Mouse (Mus musculus) v-Abl transformed pro-B cells (cell line): ENCODE measurements around the gene B4galt1.

Experiments
- in situ Hi-C, 2 experiments: fragments of 400-800 bp; cut with MboI; formaldehyde crosslinking; loops; one replicate each; pipeline ENCODE4 v1.15.1; 2025; ENCODE audit not compliant: unreplicated experiment in 2 of 2

The B4galt1 gene

DNA sequence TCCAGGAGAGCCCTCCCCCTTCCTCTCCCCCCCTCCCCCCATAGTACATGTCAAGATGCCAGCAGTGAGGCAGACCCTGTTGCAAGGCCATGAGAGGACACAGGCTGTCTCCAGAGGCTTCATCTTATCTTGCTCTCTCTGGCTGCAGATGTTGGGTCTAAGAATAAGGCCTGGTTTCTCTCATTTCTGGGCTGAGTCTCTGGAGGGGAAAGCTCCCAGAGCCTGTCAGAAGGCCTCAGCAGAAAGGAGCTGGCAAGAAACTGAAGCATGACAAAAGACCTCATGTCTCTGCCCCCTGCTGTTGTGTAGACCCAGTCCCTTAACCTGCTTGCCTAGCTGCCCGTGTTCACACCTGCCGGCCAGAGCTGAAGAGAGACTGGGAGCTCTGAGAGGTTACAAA, 19.5 kb upstream of the B4galt1 start:
- in situ Hi-C loops, result no loop called here

DNA sequence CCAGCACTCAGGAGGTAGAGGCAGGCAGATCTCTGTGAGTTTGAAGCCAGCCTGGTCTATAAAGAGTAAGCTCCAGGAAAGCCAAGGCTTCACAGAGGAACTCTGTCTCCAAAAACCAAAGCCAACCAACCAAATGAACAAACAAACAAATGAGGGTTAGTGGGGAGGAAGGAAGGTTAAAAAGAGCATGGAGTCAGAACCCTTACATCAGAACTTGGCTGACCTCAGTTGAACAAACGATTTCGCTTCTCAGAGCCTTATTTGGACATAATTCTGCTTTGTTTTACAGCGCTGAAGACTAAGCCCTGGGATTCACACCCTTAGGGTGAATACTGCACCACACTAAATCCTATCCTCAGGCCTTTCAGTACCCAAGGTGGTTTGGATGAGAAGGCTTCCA, 18.3 kb upstream of the B4galt1 start:
- in situ Hi-C loops, result no loop called here

DNA sequence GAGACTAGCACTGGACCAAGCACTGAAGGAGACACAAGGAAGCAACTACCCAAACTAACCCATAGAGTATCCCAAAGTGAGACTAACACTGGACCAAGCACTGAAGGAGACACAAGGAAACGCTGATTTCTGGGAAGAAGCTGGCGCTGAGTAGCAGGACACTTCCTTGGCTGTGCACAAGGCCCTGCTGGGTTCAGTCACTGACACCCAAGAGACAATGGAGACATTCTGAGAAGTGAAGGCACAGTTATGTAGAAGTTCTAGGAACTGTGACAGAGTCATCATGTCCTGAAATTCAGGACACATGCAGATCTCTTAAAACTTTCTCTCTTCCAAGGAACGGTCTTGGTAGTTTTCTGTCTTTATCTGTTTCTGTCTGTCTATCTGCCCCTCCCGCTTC, 16.4 kb upstream of the B4galt1 start:
- in situ Hi-C loops, result no loop called here

DNA sequence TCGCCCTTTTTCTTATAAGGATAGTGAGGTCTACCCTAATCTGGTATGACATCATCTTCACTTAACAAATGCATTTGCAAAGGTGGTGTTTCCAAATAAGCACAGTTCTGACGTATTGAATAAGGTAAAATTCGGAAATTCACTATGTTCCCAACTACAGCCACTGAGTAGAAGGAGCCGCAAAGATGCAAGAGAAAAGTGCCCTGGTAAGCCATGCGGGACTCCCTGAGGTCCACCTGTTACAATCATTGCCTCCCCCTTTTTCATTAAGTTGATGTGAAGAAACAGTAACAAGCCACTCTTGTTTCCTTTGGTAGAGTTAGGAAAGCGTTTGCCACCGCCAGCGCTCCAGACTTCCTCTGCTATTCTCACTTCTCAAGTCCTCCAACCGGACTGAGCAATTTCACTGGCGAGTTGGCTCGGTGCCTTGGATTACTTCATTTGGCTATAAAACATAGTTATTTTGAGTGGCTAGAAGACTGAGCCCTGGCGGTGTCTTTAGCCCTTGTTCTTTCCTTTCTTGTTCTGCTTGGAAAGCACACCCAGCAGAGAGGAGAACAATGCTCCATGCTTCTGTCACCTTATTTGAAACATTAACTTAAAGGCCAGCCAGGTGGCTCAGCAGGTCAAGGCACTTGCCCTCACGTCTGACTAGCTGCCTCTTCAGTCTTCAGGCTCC, 14.9 kb upstream of the B4galt1 start:
- in situ Hi-C loops, result no loop called here

DNA sequence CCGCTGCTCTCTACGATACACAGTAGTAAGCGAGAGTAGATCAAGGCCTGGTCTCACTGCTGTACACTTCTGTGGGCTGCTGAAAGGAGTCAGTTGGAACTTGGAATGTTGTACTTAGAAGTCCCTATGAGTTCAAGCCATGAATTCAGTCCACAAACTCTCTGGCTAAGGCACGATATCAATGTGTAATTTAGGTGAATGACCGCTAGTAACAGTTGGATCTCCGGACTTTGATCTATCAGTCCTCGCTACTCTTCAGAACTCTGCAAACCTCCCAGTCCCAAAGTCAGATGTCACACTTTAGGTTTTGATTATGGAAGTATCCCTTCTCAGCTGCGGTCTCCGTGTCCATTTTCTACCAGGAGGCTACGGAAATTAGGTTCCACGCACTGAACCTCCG, 10.6 kb upstream of the B4galt1 start:
- in situ Hi-C loops, result no loop called here

DNA sequence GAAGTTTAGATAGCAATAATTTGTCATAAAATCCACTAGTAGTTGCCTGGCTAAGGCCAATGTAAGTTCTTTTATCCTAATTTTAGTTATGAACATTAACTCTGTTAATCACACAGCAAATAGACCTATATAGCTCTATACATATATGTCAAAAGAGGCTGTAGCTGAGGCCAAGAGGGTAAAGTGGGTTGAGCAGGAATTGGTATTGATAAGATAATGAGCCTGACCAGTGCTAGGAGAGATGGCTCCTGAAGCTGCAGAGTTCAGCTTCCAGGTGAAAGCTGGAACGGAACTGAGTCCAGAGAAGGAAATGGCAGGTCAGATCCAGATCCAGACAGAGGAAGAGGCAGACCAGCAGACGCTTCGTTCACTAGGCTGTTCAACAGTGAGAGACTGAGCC, 9.5 kb upstream of the B4galt1 start:
- in situ Hi-C loops, result no loop called here

DNA sequence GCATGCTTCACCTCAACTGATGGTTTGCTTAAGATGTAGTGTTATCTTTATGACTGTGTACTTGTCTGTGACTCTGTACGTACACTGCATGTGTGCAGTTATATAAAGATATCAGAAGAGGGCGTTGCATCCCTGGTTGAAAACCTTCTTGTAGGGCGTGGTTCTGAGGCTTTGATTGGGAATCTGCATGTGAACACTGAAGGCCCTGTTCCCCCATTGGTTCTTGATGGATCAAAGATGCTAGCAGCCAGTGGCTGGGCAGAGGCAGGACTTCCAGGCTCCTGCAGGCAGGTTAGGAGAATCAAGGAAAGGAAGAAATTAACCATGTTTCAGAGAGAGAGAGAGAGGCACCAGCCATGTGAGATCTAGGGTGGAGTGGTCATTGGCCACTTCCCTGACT, 7.3 kb upstream of the B4galt1 start:
- in situ Hi-C loops, result no loop called here

DNA sequence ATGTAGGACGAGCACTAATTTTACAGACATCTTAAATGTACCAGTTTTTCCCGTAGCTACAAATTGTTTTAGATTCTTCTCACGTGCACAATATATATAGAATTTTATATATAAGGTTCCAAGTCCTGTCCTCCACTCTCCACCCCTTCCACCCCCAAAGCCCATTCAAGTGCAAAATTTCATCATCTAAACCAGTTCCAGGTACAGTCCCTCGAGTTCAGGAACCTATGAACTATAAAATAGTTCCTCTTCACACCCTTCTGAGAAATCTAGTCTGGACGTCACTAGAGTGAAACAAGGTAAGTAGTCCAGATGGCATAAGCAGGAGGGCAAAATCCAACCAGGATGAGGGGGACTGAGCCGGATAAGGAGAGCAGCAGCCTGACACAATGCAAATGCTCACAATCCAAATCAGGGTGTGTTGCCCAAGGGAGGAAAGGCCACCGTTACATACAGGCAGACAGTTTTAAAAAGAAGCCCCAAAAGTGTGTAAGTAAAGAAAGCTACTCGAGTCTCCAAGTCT, 4.1 kb upstream of the B4galt1 start:
- in situ Hi-C loops, result no loop called here

DNA sequence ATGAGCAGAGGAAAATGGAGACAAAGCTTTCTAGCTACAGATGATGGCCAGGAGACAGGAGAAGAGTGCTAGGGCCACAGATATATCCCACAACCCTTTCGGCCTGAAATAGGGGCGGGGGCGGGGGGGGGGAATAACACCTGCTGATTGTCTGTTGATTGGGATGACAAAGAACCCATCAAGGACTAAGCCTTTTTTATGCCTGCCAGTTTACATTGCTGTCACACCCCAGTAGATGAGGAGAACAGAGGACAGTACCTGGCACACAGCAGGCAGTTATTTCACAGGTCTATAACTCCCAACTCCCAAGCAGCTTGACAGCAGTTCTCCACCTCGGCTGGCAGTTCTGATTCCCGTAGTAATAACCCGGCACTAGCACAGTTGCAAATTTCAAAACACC, 2.8 kb upstream of the B4galt1 start:
- in situ Hi-C loops, result no loop called here

DNA sequence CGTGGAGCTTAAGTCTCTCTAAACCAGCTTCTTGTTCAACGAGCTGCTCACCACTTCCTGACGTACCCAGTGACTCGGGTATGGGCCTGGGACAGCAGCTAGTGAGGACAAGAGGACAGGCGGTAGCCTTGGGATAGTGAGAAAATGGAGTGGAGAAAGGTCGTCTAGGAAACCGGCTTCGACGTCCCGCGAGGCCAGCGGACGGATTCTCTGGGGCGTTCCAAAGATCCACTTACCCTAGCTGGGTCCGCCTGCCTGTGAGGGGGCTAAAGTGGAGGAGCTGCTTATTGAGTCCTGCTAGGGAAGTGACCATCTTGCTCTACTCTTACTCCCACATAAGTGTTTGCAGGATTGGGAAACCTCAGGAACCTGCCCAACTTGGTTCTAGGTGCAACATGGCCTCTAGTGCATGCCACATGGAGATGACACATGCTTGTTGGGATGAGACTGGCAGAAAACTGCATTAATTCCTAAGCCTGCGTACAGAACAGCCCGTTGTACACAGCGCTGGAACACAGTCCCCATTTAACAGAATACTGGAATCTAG, 655 bp upstream of the B4galt1 start:
- in situ Hi-C loops, result loop anchor here in 1 of 2 experiments (5.0 kb wide), 1 partner anchor 82 kb away; no protein-coding TSS in a partner anchor

DNA sequence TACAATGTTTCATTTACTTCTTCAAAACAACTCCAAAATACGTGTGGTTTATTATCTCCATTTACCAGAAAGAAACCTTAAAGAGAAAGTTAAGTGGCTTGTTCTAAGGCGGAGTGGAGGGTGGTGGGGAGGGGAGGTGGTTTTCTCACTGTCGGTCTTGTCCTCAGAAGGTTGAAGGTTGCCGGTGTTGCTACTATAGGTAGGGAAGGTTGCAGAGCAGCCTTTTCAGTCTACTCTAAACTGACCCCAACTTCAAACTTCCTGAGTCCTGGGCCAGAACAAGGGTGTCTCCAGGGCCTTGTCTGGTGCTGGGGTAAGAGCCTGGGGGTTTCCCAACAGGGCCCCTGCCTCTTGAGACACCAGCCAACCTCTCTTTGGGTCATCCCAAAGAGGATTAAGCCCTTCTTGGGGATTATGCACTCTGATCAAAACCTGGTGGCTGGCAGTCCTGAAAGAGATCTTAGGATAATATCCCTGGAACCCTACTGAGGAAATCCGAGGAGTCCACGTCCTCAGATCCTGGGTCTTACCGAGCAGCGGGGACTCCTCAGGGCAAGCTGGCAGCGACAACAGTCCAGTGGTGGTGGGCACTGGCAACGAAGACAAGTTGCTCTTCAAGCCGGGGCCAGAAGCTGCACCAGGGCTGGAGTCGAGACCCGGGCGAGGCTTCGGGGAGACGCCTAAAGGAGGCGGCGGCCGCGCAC, 792 bp downstream of the B4galt1 start:
- in situ Hi-C loops, result loop anchor here in 1 of 2 experiments (5.0 kb wide), 1 partner anchor 81 kb away; no protein-coding TSS in a partner anchor

DNA sequence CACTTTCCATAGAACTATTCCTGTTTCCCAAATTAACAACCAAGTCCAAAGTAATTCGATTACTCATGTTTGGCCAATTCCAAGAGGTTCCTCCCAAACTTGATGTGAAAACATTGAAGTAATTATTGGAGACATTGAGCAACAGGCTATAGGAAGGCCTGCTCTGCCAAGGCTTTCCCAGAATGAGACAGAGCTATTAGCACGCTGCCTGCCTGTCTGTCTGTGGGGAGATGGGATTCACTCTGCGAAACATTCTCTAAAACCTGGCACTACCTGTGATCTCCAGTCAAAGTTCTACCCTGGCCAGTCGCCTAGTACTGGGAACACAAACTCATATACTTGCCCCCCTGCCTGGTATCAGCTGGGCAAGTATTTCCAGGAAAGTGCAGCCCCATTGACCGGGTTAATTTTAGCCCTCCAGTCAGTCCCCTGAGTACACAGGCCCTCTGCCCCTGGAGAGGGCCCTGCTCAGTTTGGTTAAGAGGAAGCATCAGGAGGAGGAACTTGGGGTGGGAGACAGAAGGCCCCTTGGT, 1.5 kb downstream of the B4galt1 start:
- in situ Hi-C loops, result loop anchor here in 1 of 2 experiments (5.0 kb wide), 1 partner anchor 80 kb away; no protein-coding TSS in a partner anchor

DNA sequence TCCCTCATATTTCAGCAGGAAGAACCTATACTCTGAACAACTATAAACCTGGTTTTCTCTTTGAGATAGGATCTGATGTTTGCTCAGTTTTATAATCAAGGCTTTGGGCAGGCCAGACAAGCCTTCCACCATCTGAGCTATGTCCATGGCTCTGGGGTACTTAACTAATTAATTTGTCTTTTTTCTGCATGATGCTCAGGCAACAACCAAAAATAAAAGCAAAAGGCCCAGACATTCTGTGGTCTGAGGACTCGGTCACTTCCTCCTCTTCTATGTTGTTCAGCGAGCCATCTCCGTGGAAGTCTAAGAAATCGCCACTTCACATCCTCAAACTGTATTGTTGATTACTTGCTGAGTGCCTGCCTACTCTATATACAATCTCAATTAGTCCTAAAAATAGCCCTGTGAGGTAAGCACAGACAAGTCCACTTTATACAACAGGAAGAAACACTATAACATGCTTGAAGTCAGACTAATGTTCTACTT, 2.0 kb downstream of the B4galt1 start:
- in situ Hi-C loops, result loop anchor here in 1 of 2 experiments (5.0 kb wide), 1 partner anchor 80 kb away; no protein-coding TSS in a partner anchor

DNA sequence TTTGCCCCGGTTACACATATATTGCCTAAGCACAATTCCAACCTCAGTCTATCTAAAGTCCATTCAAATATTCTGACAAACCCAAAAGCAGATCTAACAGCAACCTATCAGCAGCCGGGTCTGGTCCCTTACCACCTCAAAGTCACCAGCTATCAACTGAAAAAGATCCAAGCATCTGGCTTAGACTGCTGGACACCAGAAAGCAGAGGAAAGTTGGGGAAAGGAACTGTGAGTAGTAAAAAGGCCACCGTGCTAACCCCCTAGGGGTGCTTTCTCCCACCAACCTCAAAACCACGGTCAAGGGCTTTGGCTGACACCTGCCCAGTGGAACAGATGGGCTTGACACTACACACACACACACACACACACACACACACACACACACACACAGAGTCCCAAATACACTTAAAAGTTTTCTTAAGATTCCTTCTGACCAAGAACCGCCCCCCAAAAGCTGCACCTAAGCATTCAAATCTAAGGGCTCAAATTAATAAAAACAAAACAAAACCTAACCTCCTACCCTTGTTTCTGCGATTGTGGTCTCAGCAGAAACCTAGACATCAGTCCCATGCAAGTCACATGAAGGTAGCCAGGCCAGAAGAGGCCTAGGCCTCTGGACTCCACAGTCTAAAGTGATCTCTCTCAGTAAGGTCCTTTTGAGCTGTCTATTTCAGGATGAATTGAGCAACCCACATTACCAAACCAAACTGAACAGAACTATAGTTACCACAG, 2.6 kb downstream of the B4galt1 start:
- in situ Hi-C loops, result loop anchor here in 1 of 2 experiments (5.0 kb wide), 1 partner anchor 79 kb away; no protein-coding TSS in a partner anchor

DNA sequence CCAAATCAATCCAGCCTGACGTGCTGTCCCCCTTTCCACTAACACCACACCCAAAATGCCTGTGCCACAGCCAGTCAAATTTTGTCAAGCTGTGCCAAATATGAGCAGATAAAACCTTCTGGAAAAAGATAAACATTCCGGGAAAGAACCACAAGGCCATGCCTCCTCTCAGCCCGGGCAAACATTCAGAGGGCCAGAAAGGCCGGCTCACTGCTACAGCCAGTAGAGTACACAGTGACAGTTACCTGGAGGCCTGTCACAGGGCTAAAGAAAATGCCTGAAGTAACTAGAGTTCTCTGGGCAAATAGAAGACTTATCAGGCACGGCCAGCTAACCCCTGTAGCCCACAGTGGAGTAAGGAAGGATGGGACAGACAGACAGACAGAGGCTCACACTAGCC, 3.2 kb downstream of the B4galt1 start:
- in situ Hi-C loops, result loop anchor here in 1 of 2 experiments (5.0 kb wide), 1 partner anchor 78 kb away; no protein-coding TSS in a partner anchor

DNA sequence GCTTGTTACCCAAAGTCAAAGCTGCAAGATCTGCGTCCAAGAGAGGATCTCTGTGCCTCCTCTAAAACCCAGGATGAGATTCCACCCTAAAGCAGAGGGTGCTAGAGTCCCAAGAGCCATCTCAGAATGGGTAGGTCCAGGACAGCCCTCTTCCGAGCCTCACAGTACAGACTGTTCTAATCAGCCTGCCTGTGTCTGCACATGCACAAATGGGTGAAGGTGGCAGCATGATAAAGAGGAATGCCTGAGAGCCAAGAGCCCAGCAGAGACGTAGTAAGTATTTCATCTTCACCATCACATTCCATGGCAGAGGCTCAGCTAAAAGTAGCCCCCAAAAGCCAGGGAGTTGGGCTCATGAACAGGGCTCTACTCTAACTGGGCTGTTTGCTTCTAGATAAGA, 4.3 kb downstream of the B4galt1 start:
- in situ Hi-C loops, result no loop called here

DNA sequence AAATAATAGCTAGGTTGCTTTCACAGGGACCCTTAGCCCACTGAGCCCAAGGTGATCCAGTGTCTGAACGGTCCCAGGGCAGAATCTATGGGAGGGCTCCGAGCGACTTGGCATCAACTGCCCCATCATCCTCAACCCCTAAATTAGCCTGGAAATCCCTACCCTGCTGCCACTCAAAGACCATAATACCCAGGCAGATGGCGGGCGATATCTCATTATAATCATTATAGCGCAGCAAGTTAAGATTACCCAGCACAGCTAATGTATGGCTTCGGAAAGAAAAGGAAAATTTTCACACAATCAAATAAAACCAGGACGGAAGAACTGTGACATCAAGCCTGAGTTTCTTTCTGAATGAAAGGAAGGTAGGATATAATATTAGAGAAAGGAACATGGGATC, 5.6 kb downstream of the B4galt1 start:
- in situ Hi-C loops, result no loop called here

DNA sequence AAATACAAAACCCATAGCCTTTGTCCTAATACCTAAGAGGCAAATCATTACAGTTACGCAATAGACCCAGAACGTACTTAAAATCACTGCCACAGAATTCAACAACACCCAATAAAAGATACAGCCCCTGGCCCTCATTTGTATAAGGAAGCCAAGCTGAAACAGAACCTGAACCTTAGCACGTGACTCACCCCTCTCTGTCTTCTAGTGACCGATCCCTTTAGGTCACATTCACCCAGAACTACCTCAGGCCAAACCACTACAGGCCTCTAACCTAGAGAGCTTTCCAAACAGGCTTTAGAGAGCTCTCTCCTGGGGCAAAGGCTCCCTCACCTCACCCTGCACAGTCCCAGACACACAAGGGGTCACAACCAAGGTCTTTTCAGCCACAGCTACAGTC, 6.6 kb downstream of the B4galt1 start:
- in situ Hi-C loops, result no loop called here

DNA sequence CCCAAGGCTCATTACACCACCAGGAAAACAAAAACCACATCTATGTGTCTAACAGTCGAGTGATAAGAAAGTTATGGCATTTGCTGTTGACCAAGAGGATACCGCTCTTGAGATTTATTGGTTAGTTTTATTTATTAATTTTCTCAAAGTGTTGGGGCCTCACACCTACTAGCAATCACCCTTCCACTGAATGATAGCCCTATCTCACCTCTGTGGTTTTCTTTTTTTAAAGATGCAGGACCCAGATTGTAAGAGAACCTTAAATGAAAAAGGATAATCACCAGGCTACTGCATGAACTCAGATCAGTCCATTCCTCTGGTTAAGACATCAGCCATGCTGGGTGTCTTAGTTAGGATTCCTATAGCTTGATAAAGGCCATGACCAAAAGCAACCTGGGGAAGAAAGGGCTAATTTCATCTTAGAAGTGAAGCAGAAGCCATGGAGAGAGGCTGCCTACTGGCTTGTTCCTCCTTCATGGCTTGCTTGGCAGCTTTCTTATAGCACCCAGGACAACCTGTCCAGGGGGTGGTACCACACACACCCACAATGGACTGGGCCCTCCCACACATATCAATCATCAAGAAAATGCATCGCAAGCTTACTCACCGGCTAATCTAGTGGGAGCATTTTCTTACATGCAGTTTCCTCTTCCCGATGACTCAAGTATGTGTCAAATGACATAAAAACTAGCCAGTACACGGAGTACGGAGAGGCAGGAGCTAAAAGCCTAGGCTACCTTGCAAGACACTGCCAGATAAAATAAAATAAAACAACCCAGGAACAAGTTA, 7.5 kb downstream of the B4galt1 start:
- in situ Hi-C loops, result no loop called here
